ENCODE assay signal across 9 mouse cellular contexts in genomic region chr8:104434275-104434674, GRCm38 (mm10). TPM values are rescaled to one million over a fixed set of nuclear protein-coding genes. Genes with fewer than 3 reads are reported as not detected.
DNase-seq lines count a peak whose midpoint lies in the region; ATAC-seq and TF ChIP-seq lines count a peak whose summit lies in the region.
"Had no signal": no experiment of that assay in that cellular context is flagged by ENCODE, and none has a peak within 500 bp of the region (broad histone marks: within the 10 kb centered on the region; RNA-seq: fewer than 3 reads in every experiment).

No protein-coding gene starts in this region.

- peaks cover 70% of the 10 kb centered on the region for H3K79me2 ChIP-seq in C2C12 (ENCODE audit: control insufficient read depth, insufficient read depth)

- H3K36me3 ChIP-seq in heart, embryonic 10.5 days = peaks cover 98% of the 10 kb centered on the region
- H3K36me3 ChIP-seq in C2C12 (ENCODE audit: control insufficient read depth, insufficient read depth) = peaks cover 95% of the 10 kb centered on the region
- peaks cover 58% of the 10 kb centered on the region for H3K36me3 ChIP-seq in liver, embryonic 11.5 days (ENCODE audit: control insufficient read depth, insufficient read depth, low read length)
- peaks cover 95% of the 10 kb centered on the region for H3K36me3 ChIP-seq in forebrain, embryonic 12.5 days (replicated peaks)
- H3K36me3 ChIP-seq in forebrain, embryonic 15.5 days = peaks cover 78% of the 10 kb centered on the region

- no peak overlapping the region for H3K4me3 ChIP-seq in heart, embryonic 10.5 days
- H3K4me3 ChIP-seq in C2C12 (ENCODE audit: insufficient read depth, poor library complexity, severe bottlenecking) = no peak overlapping the region
- H3K4me3 ChIP-seq in cerebellum, adult 2 months (replicated peaks; ENCODE audit: insufficient read depth, low read depth, low read length) = no peak overlapping the region
- H3K4me3 ChIP-seq in liver, embryonic 11.5 days (ENCODE audit: low read depth, low read length) = no peak overlapping the region
- H3K4me3 ChIP-seq in forebrain, embryonic 12.5 days (replicated peaks) = no peak overlapping the region
- no peak overlapping the region for H3K4me3 ChIP-seq in forebrain, embryonic 15.5 days
- H3K4me3 ChIP-seq: embryonic facial prominence, embryonic 15.5 days had no signal

- H3K4me2 ChIP-seq in liver, embryonic 11.5 days = no peak overlapping the region
- no peak overlapping the region for H3K4me2 ChIP-seq in forebrain, embryonic 12.5 days
- no peak overlapping the region for H3K4me2 ChIP-seq in forebrain, embryonic 15.5 days (replicated peaks)
- H3K4me2 ChIP-seq: embryonic facial prominence, embryonic 15.5 days had no signal

- H3K9ac ChIP-seq in liver, embryonic 11.5 days (ENCODE audit: low read depth, low read length) = no peak overlapping the region
- H3K9ac ChIP-seq in forebrain, embryonic 12.5 days = no peak overlapping the region
- H3K9ac ChIP-seq in forebrain, embryonic 15.5 days (replicated peaks) = no peak overlapping the region
- H3K9ac ChIP-seq: embryonic facial prominence, embryonic 15.5 days had no signal

- no peak for TF ChIP-seq POLR2A in cerebellum, adult 2 months (IDR thresholded peaks at IDR 0.05; ENCODE audit: borderline replicate concordance, insufficient read depth, low read length)

- H3K4me1 ChIP-seq in heart, embryonic 10.5 days = 0 out of 2 replicates have a peak, but pooled peaks cover 8% of the 10 kb centered on the region
- peaks cover 21% of the 10 kb centered on the region for H3K4me1 ChIP-seq in cerebellum, adult 2 months (ENCODE audit: control insufficient read depth, insufficient read depth, low read length)
- peaks cover 7% of the 10 kb centered on the region for H3K4me1 ChIP-seq in liver, embryonic 11.5 days (replicated peaks; ENCODE audit: control insufficient read depth, insufficient read depth, low read length)
- peaks cover 8% of the 10 kb centered on the region; the same call in 1 of the 2 replicates for H3K4me1 ChIP-seq in forebrain, embryonic 12.5 days
- H3K4me1 ChIP-seq in forebrain, embryonic 15.5 days = peaks cover 27% of the 10 kb centered on the region

- H3K27ac ChIP-seq in heart, embryonic 10.5 days = no peak overlapping the region
- peak overlapping the region; percentile 42; the same call in 1 of the 2 replicates for H3K27ac ChIP-seq in cerebellum, adult 2 months (ENCODE audit: insufficient read depth, low read length)
- no peak overlapping the region for H3K27ac ChIP-seq in liver, embryonic 11.5 days (ENCODE audit: low read depth, low read length)
- no peak overlapping the region for H3K27ac ChIP-seq in forebrain, embryonic 12.5 days
- H3K27ac ChIP-seq in forebrain, embryonic 15.5 days (replicated peaks) = no peak overlapping the region
- H3K27ac ChIP-seq: embryonic facial prominence, embryonic 15.5 days had no signal

- H3K79me3 ChIP-seq in C2C12 (ENCODE audit: low read depth) = peaks cover 46% of the 10 kb centered on the region

- 72% methylated on average over 4 of the region's 4 CpGs for WGBS in heart, embryonic 10.5 days
- 47% methylated on average over 4 of the region's 4 CpGs for WGBS in cerebellum, adult 2 months
- 71% methylated on average over 4 of the region's 4 CpGs for WGBS in liver, embryonic 11.5 days
- whole genome bisulfite sequencing in forebrain, embryonic 12.5 days = 88% methylated on average over 4 of the region's 4 CpGs
- WGBS in forebrain, embryonic 15.5 days = 74% methylated on average over 4 of the region's 4 CpGs

- H3ac ChIP-seq in C2C12 (ENCODE audit: control insufficient read depth, insufficient read length, low read depth) = no peak overlapping the region

- no peaks in the 10 kb centered on the region for H3K9me3 ChIP-seq in heart, embryonic 10.5 days
- no peaks in the 10 kb centered on the region for H3K9me3 ChIP-seq in liver, embryonic 11.5 days (ENCODE audit: control insufficient read depth, low read length)
- H3K9me3 ChIP-seq in forebrain, embryonic 12.5 days = no peaks in the 10 kb centered on the region
- no peaks in the 10 kb centered on the region for H3K9me3 ChIP-seq in forebrain, embryonic 15.5 days
- H3K9me3 ChIP-seq: embryonic facial prominence, embryonic 15.5 days had no signal

- no peaks in the 10 kb centered on the region for H3K27me3 ChIP-seq in heart, embryonic 10.5 days (ENCODE audit: insufficient read depth, poor library complexity, severe bottlenecking)
- no peaks in the 10 kb centered on the region for H3K27me3 ChIP-seq in C2C12 (ENCODE audit: control insufficient read depth, insufficient read depth, insufficient read length)
- H3K27me3 ChIP-seq in cerebellum, adult 2 months (ENCODE audit: control insufficient read depth, insufficient read depth, low read length) = no peaks in the 10 kb centered on the region
- no peaks in the 10 kb centered on the region for H3K27me3 ChIP-seq in liver, embryonic 11.5 days (replicated peaks; ENCODE audit: control insufficient read depth, insufficient read depth, low read length)
- no peaks in the 10 kb centered on the region for H3K27me3 ChIP-seq in forebrain, embryonic 12.5 days
- H3K27me3 ChIP-seq in forebrain, embryonic 15.5 days = no peaks in the 10 kb centered on the region
- H3K27me3 ChIP-seq: embryonic facial prominence, embryonic 15.5 days had no signal

- peak; percentile 8 for TF ChIP-seq CTCF in C2C12 (IDR thresholded peaks at IDR 0.05; ENCODE audit: control insufficient read depth, insufficient read depth, insufficient read length)
- peak; percentile 40; the same call in 1 of the 2 replicates for TF ChIP-seq CTCF in cerebellum, adult 2 months (IDR thresholded peaks at IDR 0.05; ENCODE audit: borderline replicate concordance, insufficient read depth, low read depth, low read length)

- peak; percentile 73 for ATAC-seq in liver, embryonic 11.5 days (replicated peaks; ENCODE audit: low FRiP score)
- ATAC-seq in forebrain, embryonic 12.5 days (ENCODE audit: low FRiP score) = no peak
- no peak for ATAC-seq in forebrain, embryonic 15.5 days (replicated peaks)

- DNase-seq in heart, adult 11 months = peak; percentile 89
- DNase-seq in heart, embryonic 10.5 days (ENCODE audit: low spot score) = no peak
- peak; percentile 60 to 65 for DNase-seq in cerebellum, adult 2 months
- DNase-seq in liver, embryonic 11.5 days (ENCODE audit: low spot score) = no peak
- DNase-seq in right cerebral cortex, postnatal 36 days (ENCODE audit: low spot score in 2 of 2) = no peak

TF ChIP-seq in C2C12, 6 proteins besides CTCF, POLR2A, EP300 and RAD21:
- TF ChIP-seq MYOG (IDR thresholded peaks at IDR 0.05; ENCODE audit: control insufficient read depth, extremely low read depth, insufficient read length) (no peak), FOSL1 (IDR thresholded peaks at IDR 0.05; ENCODE audit: insufficient read depth, low read length, poor library complexity, severe bottlenecking) (no peak)

RNA-seq across cellular contexts. Expression of gene Dync1li2, which starts 8.6 kb away (rescaled TPM):
- polyA plus RNA-seq in heart, embryonic 10.5 days (2016; fragmentation: Nextera tagmentation; extraction: Ambion mirVana) = 50.8 and 58.6 TPM in 2 replicates
- polyA plus RNA-seq in C2C12 (2012; fragmentation: generic; extraction: Trizol) = 26.8 TPM
- polyA plus RNA-seq in cerebellum, adult 2 months (2012; rRNA removed) = 174 and 191 TPM in 2 replicates
- polyA plus RNA-seq in liver, embryonic 11.5 days (2014; fragmentation: Nextera tagmentation; extraction: Ambion mirVana) = 31.4 and 33.1 TPM in 2 replicates
- 129 and 136 TPM in 2 replicates for polyA plus RNA-seq in forebrain, embryonic 12.5 days (2016; fragmentation: Nextera tagmentation; extraction: Ambion mirVana)
- polyA plus RNA-seq in forebrain, embryonic 15.5 days (2015; fragmentation: Nextera tagmentation; extraction: Ambion mirVana) = 124 and 128 TPM in 2 replicates

RNA-seq across cellular contexts. Expression of gene Cmtm4, which starts 38.7 kb away (rescaled TPM):
- polyA plus RNA-seq in heart, embryonic 10.5 days (2016; fragmentation: Nextera tagmentation; extraction: Ambion mirVana) = 1.1 and 1.7 TPM in 2 replicates
- 11.3 TPM for polyA plus RNA-seq in C2C12 (2012; fragmentation: generic; extraction: Trizol)
- 31.1 and 33.3 TPM in 2 replicates for polyA plus RNA-seq in cerebellum, adult 2 months (2012; rRNA removed)
- 1.2 and 1.3 TPM in 2 replicates for polyA plus RNA-seq in liver, embryonic 11.5 days (2014; fragmentation: Nextera tagmentation; extraction: Ambion mirVana)
- polyA plus RNA-seq in forebrain, embryonic 12.5 days (2016; fragmentation: Nextera tagmentation; extraction: Ambion mirVana) = 3.3 and 3.5 TPM in 2 replicates
- 2.6 and 2.9 TPM in 2 replicates for polyA plus RNA-seq in forebrain, embryonic 15.5 days (2015; fragmentation: Nextera tagmentation; extraction: Ambion mirVana)

Comparison
In these comparisons a context has a peak if more than half of its experiments do, and no peak if none do; other contexts are left out.
1. DNase-seq: peak in heart, adult 11 months (single experiment) and cerebellum, adult 2 months (2 of 2); none in heart, embryonic 10.5 days (single experiment), liver, embryonic 11.5 days (single experiment) and right cerebral cortex, postnatal 36 days (0 of 2).